Mouse (Mus musculus) spleen, postnatal 10 days (tissue): Measurements from ENCODE around the gene Ptprs.

ENCODE experiments used
- DNase-seq, 2 experiments: peaks; one replicate each; pipeline ENCODE4 v3.0.0; 2021 to 2022; ENCODE audit warnings: low spot score in 2 of 2

Ptprs gene

DNA sequence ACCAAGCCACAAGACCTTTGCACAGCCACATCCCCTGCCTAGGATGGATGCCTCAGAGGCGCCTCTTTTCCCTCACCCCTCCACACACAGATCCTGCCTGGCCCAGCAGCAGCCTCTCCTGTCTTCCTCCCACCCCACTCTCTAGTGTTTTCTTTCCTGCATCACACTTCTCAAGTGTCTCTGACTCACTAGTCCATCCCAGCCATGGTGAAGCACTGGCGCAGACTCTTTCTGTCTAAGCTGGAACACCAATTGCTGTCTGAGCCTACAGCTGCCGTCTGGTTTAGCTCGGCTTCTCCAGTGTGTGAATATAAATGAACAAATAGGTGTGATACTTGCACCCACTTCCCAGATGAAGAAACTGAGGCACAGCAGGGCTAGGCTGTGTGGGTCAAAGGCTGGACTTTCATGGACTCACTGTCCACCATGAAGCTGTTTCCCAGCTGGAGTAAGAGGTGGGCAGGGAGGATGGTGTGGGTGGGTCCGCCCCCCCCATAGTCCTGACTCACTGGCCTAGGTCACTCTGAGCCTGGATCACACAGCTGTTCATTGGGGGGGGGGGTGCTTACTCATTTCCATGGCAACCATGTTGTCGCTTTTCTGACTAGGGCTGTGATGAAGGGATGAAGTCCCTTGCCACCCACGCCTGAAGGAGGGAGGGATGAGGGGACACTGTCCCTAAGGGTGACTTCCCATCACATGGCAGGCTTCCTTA is 14.3 kb upstream of the Ptprs start:
- DNase-seq: no peak

DNA sequence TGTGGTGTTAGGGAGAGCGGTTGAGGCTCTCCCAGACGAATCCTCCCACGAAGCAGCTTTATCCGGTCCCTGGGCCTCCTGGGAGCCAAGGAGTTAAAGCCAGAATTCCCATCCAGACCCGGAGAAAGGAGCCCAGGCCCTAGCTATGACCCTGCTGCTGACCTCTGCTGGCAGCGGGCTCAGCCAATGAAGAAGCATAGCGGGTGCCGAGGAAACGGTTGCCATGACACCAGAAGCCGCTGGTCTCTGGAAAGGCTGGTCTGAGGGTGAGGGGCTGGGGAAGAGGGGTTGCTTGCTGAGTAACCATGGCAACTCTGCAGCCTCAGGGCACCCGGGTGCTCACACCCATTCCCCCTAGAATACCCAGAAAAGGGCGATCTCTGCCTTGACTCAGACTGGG is 11.7 kb upstream of the Ptprs start:
- DNase-seq: no peak

DNA sequence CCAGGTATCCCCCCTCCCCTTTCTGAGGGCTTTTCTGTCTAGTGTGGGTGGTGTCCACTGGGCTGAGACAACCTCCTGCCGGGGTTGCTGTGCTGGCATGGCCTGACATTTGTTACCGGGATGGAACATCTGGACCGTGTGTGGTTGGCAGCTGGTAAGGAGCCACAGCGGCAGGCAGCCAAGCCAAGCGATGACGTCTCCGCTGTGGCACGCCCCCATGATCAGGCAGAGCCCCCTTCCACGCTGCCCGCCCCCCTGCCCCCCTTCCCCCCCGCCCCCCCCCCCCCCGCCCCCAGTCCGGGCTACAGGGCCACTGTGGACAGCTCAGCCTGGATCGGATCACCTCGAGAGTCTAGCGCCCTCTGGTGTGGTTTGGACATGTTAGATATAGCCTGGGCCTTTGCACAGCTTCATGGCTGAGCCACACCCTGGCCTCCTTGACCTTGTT is 11.2 kb upstream of the Ptprs start:
- peak in 1 of 2 experiments; percentile 69 for DNase-seq

DNA sequence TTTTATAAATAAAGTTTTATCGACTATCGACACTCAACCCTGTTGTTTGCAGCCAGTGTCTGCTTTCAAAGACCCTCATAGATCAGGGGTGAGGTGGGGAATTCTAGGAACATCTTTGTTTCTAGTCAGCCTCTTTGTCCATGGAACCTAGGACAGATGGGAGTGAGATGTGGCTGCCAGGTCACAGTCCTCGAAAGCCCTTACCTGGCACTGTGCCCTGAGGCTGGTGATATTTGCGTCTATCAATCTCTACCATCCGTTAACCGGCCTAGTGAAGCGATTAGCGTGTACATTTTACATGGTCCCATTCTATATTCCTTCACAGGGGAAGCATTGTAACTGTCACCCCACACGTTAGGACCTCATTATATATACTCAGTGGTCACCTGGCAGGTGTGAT is 9.6 kb upstream of the Ptprs start:
- DNase-seq: no peak

DNA sequence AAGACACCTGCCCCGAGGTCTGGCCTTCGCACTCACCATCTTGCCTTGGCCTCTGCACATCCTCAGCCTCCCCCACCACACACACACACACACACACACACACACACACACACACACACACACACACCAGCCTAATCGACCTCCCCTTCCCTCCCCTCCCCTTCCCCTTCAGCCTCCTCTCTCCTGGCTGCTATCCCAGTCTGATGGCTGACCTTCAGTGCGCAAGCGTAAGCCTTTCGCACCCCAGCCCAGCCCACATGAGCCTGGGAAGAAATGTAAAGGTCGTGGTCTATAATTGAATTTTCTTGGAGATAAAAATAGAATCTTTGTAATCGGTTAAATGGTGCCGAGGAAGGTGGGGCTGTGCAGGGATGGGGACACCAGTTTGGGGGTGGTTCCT is 8.8 kb upstream of the Ptprs start:
- DNase-seq: no peak

DNA sequence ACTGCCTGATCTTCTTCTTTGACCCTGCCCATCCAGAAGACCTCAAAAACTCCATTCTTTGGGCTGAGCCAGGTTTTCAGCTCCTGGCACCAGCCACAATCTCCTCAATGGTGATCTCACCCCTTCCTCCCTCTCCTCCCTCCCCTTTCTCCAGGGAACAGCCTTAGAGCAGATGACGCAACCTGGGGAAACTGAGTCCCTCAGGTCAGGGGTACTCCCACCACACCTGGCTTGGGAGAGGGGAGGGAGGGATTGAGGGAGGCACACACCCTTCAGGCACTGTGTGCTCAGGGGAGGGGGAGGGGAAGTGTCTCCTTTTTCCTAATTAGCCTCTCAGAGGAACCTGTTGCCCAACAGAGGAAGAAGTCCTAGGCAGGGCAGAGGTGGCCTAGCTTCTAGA is 6.4 kb upstream of the Ptprs start:
- DNase-seq: no peak

- peak; percentile 50 to 76 for DNase-seq
Observed at GRCm38 (mm10) chr17:56479358-56479757, 3.1 kb upstream of the Ptprs start.

DNA sequence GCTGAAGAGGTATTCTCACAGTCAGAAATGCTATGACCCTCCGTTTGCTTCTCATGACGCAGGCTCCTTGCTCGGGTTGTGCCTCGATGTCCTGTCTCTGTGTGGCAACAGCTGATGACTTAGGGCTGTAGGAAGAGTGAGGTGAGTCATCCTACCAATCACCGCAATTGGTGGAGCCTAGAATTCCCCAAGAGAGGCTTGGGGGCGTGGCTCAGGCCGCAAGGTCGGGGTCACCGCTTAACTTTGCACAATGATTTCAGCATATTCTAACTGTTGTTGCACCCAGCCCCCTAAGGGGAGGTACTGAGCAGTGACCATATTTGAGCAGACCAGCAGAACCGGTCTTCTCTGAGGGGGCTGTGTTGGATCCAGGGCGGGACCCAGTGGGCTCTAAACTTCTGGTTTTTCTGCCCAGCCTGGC is 1.9 kb upstream of the Ptprs start:
- no peak for DNase-seq

GRCm38 (mm10) chr17:56477191-56477818 is 1.0 kb upstream of the Ptprs start:
- DNase-seq: no peak

- peak; percentile 16 to 59 for DNase-seq
Observed at GRCm38 (mm10) chr17:56475584-56476401, 490 bp downstream of the Ptprs start.

DNA sequence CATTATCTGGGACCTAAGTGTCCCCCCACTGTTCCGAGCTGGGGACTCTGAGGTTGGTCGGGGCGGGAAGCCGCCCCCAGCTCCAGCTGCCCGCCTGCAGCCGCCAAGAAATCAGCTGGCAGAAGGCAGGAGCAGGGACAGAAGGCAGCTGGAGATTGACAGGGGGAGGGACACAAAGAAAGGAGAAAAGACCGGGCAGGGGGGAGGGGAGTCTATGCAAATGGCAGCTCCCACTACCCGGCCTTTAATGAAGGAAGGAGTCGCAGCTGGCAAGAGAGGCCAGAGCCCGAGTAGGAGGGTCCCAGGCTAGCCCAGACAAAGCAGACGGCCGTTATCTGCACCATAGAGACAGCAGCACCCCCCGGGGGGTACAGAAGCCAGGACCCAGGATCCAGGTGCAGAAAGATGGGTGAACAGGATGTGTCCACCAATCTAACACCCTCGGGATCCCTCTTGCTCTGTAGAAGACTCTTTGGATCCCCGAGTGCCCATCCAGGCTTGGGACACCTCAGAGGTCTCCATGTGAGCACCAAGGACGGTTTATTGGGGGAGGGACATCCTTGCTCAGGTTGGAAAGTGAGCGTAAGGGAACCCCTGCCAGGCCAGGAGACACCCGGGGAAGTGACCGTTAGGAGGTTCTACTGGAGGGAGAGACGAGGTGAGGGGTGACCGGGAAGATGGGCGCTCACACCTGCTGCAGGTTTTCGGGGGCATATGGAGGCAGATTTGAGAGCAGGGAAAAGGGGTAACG is 1.3 kb downstream of the Ptprs start:
- DNase-seq: no peak

- no peak for DNase-seq
Observed at GRCm38 (mm10) chr17:56474311-56474830, 1.9 kb downstream of the Ptprs start.

DNA sequence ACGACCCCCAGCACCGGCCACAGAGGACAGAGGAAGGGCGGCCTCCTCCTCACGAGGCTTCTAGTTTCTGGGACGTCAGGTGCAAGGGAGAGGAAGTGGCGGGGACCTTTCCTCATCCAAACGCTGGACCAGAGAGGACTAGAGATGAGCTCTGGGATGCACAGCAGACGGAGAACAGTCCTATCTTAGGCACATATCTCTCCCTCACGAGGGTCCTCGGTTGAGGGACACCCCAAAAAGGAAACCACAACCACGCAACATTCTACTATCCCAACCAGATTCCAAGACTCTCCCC is 2.7 kb downstream of the Ptprs start:
- no peak for DNase-seq

- DNase-seq: peak; percentile 36 to 74
Observed at GRCm38 (mm10) chr17:56472733-56473610, 3.3 kb downstream of the Ptprs start.

DNA sequence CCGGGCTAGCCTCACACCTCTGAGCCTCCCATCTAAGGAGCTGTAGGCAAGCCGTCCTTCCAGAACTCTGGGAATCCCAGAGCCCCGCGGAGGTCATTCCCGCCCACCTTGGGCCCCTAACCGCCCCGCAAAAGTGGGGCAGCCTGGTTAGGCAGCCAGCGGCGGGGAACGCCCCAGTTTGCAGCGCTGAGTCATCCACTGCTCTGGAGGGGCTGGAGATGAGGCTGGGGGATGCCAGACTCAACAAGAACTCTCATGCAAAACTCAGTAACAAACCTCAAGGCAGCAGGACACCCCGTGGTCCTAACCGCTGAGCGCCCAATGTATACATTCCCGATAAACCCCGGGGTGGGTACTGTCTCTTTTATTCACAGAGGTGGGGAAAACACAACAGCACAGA is 4.2 kb downstream of the Ptprs start:
- no peak for DNase-seq

DNA sequence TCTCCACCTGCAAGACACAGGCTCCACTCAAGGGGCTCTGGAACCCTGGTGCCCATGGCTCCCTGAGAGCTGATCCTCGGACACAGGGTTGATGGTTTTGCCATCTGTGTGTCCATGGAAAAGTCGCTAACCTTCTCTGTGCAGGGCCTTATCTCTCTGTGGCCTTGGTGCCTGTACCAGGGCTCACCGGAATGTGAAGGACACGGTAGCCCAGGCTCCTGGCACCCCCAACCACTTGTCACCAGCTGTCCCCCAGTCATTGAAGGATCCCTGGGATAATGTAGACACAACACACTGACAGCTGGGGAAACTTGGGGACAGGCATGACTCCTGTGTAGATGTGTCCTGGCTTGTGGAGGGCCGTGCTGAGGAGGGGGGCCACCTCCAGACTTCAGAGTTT is 5.1 kb downstream of the Ptprs start:
- no peak for DNase-seq

DNA sequence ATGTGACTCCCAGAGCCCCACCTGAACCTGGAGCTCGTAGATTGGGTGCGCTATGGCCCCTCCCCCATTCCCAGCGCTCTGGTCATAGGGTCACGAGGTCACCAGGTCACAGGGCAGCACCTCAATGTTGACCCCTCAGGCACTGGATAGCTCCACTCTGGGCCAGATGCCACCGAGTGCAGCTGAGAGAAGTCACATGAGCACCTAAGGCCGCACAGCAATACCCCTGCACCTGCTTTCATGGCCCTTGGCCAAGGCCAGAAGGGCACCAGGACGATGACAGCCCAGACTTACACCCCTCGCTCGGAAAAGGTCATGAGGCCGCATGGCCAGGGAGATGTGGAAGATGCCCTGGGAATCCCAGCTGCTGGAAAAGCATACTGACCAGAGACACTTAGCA is 5.7 kb downstream of the Ptprs start:
- DNase-seq: no peak

GRCm38 (mm10) chr17:56470001-56470436 is 6.3 kb downstream of the Ptprs start:
- DNase-seq: no peak

- no peak for DNase-seq
Observed at GRCm38 (mm10) chr17:56469275-56469674, 7.0 kb downstream of the Ptprs start.

- DNase-seq: no peak
Observed at GRCm38 (mm10) chr17:56468870-56469269, 7.4 kb downstream of the Ptprs start.

GRCm38 (mm10) chr17:56468380-56468779 is 7.9 kb downstream of the Ptprs start:
- DNase-seq: no peak
